Mouse (Mus musculus) C2C12 (cell line): ENCODE data around the gene Bsg.

ENCODE experiments used
- CEBPB ChIP-seq: IDR thresholded peaks from one replicate; pipeline ENCODE4 v1.6.1; 2011; ENCODE audit warnings: low read depth, mild to moderate bottlenecking, control low read depth, moderate library complexity
- CTCF ChIP-seq: IDR thresholded peaks from one replicate; pipeline ENCODE4 v1.5.1; 2011; ENCODE audit not compliant: control insufficient read depth, insufficient read depth, insufficient read length
- MYOG ChIP-seq: IDR thresholded peaks from one replicate; pipeline ENCODE4 v1.6.1; 2011; ENCODE audit not compliant: control insufficient read depth, insufficient read length; ENCODE audit errors: extremely low read depth
- USF1 ChIP-seq: IDR thresholded peaks from one replicate; pipeline ENCODE4 v1.6.1; 2011; ENCODE audit warnings: low read depth, mild to moderate bottlenecking, control low read depth, moderate library complexity

DNA sequence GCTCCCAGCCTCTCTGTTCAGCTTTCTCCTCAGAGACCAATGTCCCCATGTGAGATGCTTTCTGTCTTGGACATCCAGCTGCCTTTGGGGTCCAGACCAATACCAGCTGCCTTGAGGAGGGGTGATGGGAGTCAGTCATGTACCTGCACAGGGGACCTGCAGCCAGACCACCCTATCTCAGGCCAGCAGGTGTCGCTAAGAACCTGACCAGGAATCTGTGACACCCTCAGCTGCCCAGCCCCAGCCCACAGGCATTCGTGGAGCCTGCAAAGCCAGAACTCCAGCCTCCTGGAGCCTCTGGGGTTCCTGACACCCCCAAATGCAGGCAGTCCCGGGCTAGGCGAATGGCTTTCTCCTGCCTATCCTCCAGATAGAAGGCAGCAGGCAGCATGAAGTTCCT is 45.5 kb upstream of the Bsg start:
- TF ChIP-seq CTCF (no peak), MYOG (no peak), USF1 (no peak), CEBPB (no peak)
